Mouse (Mus musculus) E14TG2a.4 (cell line): ENCODE measurements around the gene Grin3b.

Experiments used
- CTCF ChIP-seq: conservative IDR thresholded peaks from 2 replicates; pipeline ENCODE4 v1.5.1; 2014; ENCODE audit warnings: low read length
- NANOG ChIP-seq: IDR thresholded peaks from 2 replicates; pipeline ENCODE4 v1.6.1; 2014; ENCODE audit warnings: borderline replicate concordance, low read length, mixed read lengths
- POU5F1 ChIP-seq: IDR thresholded peaks from 2 replicates; pipeline ENCODE4 v1.6.1; 2014; ENCODE audit warnings: low read length, borderline replicate concordance

- TF ChIP-seq CTCF, result no peak
- TF ChIP-seq POU5F1, result no peak
- no peak for TF ChIP-seq NANOG
Measured at GRCm38 (mm10) chr10:79989870-79990269, 19.4 kb downstream of the Grin3b start.
